8 mouse cellular contexts compared by ENCODE assay signal in genomic region chr16:93682689-93683507, GRCm38 (mm10). TPM values are rescaled to one million over a fixed set of nuclear protein-coding genes. Genes with fewer than 3 reads are reported as not detected.
A peak's percentile ranks its signal among the peaks of the same experiment; 100 is the strongest.
DNase-seq lines count a peak whose midpoint lies in the region; ATAC-seq and TF ChIP-seq lines count a peak whose summit lies in the region.

Cbr3 (plus strand) TSS chr16:93683215.

- peak; percentile 51; the same call in 1 of the 2 replicates for TF ChIP-seq POLR2A in CH12.LX (IDR thresholded peaks at IDR 0.05; ENCODE audit: low read depth, low read length)

- peak; percentile 73 for ATAC-seq in forebrain, embryonic 16.5 days
- peak; percentile 72 for ATAC-seq in neural tube, embryonic 14.5 days (ENCODE audit: low read depth)

- in situ Hi-C loops in CH12.LX (cut with MboI; ENCODE audit: low pct_ligation_motif_present, low pct_unique_long_range_greater_than_20kb, low sequenced_read_pairs) = loop anchor here (10.0 to 25.0 kb wide), 4 partner anchors 52 to 579 kb away; partner anchors contain the start of genes Chaf1b and Cldn14

- intact Hi-C loops in heart, postnatal 14 days (cut with DNase I) = loop anchor here (10.0 kb wide), 1 partner anchor 102 kb away; no protein-coding TSS in a partner anchor

- WGBS in forebrain, embryonic 16.5 days = under 1% methylated on average over 63 of the region's 63 CpGs
- WGBS in neural tube, embryonic 14.5 days = under 1% methylated on average over 61 of the region's 63 CpGs

- DNase-seq in CH12.LX (ENCODE audit: extremely low read depth) = peak; percentile 92
- peak; percentile 53 for DNase-seq in cerebellum, adult 11 months
- DNase-seq in heart, postnatal 14 days = peak; percentile 72 to 75
- DNase-seq in layer of hippocampus, adult 18-20 months (ENCODE audit: low spot score in 2 of 2) = peak; percentile 68 to 82
- DNase-seq in lung, adult 18-20 months = peak; percentile 83 to 88
- peak; percentile 77 for DNase-seq in testis, postnatal 10 days (ENCODE audit: low spot score)

- H3K9me3 ChIP-seq in CH12.LX (replicated peaks; ENCODE audit: low read length) = peaks cover 5% of the 10 kb centered on the region
- no peaks in the 10 kb centered on the region; the same call in 1 of the 2 replicates for H3K9me3 ChIP-seq in forebrain, embryonic 16.5 days (ENCODE audit: control insufficient read depth, low read length)
- no peaks in the 10 kb centered on the region for H3K9me3 ChIP-seq in neural tube, embryonic 14.5 days (ENCODE audit: control insufficient read depth, low read length)

- H3K27me3 ChIP-seq in CH12.LX (replicated peaks) = peaks cover 65% of the 10 kb centered on the region
- H3K27me3 ChIP-seq in forebrain, embryonic 16.5 days (replicated peaks; ENCODE audit: control insufficient read depth, insufficient read depth, low read length) = peaks cover 32% of the 10 kb centered on the region
- H3K27me3 ChIP-seq in neural tube, embryonic 14.5 days (ENCODE audit: control insufficient read depth, insufficient read depth, low read length) = peaks cover 27% of the 10 kb centered on the region

- peak within 1 kb of the TSS; percentile 64 for H3K4me2 ChIP-seq in CH12.LX (ENCODE audit: insufficient read depth, low read depth, poor library complexity, severe bottlenecking)
- peak within 1 kb of the TSS; percentile 65 for H3K4me2 ChIP-seq in forebrain, embryonic 16.5 days (ENCODE audit: low read length)
- H3K4me2 ChIP-seq in neural tube, embryonic 14.5 days (ENCODE audit: low read depth, low read length) = peak within 1 kb of the TSS; percentile 49

- H3K4me1 ChIP-seq in CH12.LX (ENCODE audit: control insufficient read depth in 1 of 2, insufficient read depth in 2 of 2) = peaks cover 19 to 32% of the 10 kb centered on the region in 2 experiments
- H3K4me1 ChIP-seq in forebrain, embryonic 16.5 days (replicated peaks; ENCODE audit: control insufficient read depth, insufficient read depth, low read length) = peaks cover 20% of the 10 kb centered on the region
- H3K4me1 ChIP-seq in neural tube, embryonic 14.5 days (ENCODE audit: control insufficient read depth, insufficient read depth, low read length) = peaks cover 7% of the 10 kb centered on the region; the same call in 1 of the 2 replicates

- peak; percentile 94 for TF ChIP-seq RAD21 in CH12.LX (IDR thresholded peaks at IDR 0.05; ENCODE audit: low read depth, low read length)

- TF ChIP-seq CTCF in CH12.LX (conservative IDR thresholded peaks at IDR 0.05 in 1 of 2, IDR thresholded peaks at IDR 0.05 in 1 of 2; ENCODE audit: low read depth in 2 of 2, low read length in 2 of 2) = peak; percentile 23 to 95; a peak in 3 of 4 replicates

- TF ChIP-seq EP300 in CH12.LX (IDR thresholded peaks at IDR 0.05; ENCODE audit: low read length) = peak; percentile 50

- peak within 1 kb of the TSS; percentile 44 to 70 (median 49) for H3K4me3 ChIP-seq in CH12.LX (replicated peaks in 1 of 3; ENCODE audit: low read depth in 2 of 3, low read length in 2 of 3, poor library complexity in 1 of 3)
- peak within 1 kb of the TSS; percentile 33 for H3K4me3 ChIP-seq in forebrain, embryonic 16.5 days (replicated peaks; ENCODE audit: low read length)
- peak within 1 kb of the TSS; percentile 28 for H3K4me3 ChIP-seq in neural tube, embryonic 14.5 days (ENCODE audit: low read depth, low read length)

- no peak within 1 kb of the TSS for H3K27ac ChIP-seq in CH12.LX (ENCODE audit: insufficient read depth, low read depth)
- H3K27ac ChIP-seq in forebrain, embryonic 16.5 days (ENCODE audit: low read length) = no peak within 1 kb of the TSS
- H3K27ac ChIP-seq in neural tube, embryonic 14.5 days (ENCODE audit: low read depth, low read length) = no peak within 1 kb of the TSS

- H3K9ac ChIP-seq in CH12.LX (ENCODE audit: insufficient read depth, low read depth) = peak within 1 kb of the TSS; percentile 27
- peak within 1 kb of the TSS; percentile 8 for H3K9ac ChIP-seq in forebrain, embryonic 16.5 days (replicated peaks; ENCODE audit: low read depth, low read length)
- peak within 1 kb of the TSS; percentile 41 for H3K9ac ChIP-seq in neural tube, embryonic 14.5 days (replicated peaks; ENCODE audit: low read depth, low read length)

- dilution Hi-C loops in CH12.LX (cut with MboI; ENCODE audit: extremely low pct_ligation_motif_present, extremely low pct_unique_long_range_greater_than_20kb, low sequenced_read_pairs) = no loop called here

- H3K79me2 ChIP-seq in CH12.LX (replicated peaks; ENCODE audit: control insufficient read depth, extremely low read depth, insufficient read depth, poor library complexity, severe bottlenecking) = no peaks in the 10 kb centered on the region

- H3K36me3 ChIP-seq in CH12.LX (replicated peaks in 1 of 2; ENCODE audit: control insufficient read depth in 1 of 2, insufficient read depth in 1 of 2, low read length in 1 of 2) = no peaks in the 10 kb centered on the region
- H3K36me3 ChIP-seq in forebrain, embryonic 16.5 days (ENCODE audit: control insufficient read depth, insufficient read depth) = no peaks in the 10 kb centered on the region
- no peaks in the 10 kb centered on the region for H3K36me3 ChIP-seq in neural tube, embryonic 14.5 days (ENCODE audit: control insufficient read depth, insufficient read depth, low read length)

TF ChIP-seq in CH12.LX, 34 proteins besides CTCF, POLR2A, EP300 and RAD21:
- TF ChIP-seq CHD1 (IDR thresholded peaks at IDR 0.05; ENCODE audit: low read depth, low read length) (no peak), USF1 (IDR thresholded peaks at IDR 0.05; ENCODE audit: low read depth, low read length) (no peak), PAX5 (IDR thresholded peaks at IDR 0.05; ENCODE audit: low read length) (no peak), SMC3 (IDR thresholded peaks at IDR 0.05; ENCODE audit: low read depth, low read length) (peak; percentile 86), NELFE (IDR thresholded peaks at IDR 0.05; ENCODE audit: low read depth, low read length) (peak; percentile 13; the same call in 1 of the 2 replicates), E2F4 (IDR thresholded peaks at IDR 0.05; ENCODE audit: insufficient replicate concordance, low read depth, low read length) (peak; percentile 31; the same call in 1 of the 2 replicates), NRF1 (IDR thresholded peaks at IDR 0.05; ENCODE audit: low read depth, low read length) (no peak), USF2 (conservative IDR thresholded peaks at IDR 0.05; ENCODE audit: low read depth, low read length) (no peak), ZC3H11A (IDR thresholded peaks at IDR 0.05; ENCODE audit: low read depth, low read length) (no peak), ZKSCAN1 (IDR thresholded peaks at IDR 0.05; ENCODE audit: borderline replicate concordance, low read depth, low read length) (no peak), MYC (IDR thresholded peaks at IDR 0.05; ENCODE audit: low read depth, low read length) (peak; percentile 69; the same call in 1 of the 2 replicates), MAZ (IDR thresholded peaks at IDR 0.05; ENCODE audit: low read depth, low read length) (peak; percentile 59; the same call in 1 of the 2 replicates), BHLHE40 (IDR thresholded peaks at IDR 0.05; ENCODE audit: low read depth, low read length) (peak; percentile 31; the same call in 1 of the 2 replicates), MXI1 (IDR thresholded peaks at IDR 0.05; ENCODE audit: low read depth, low read length) (peak; percentile 59; the same call in 1 of the 2 replicates), UBTF (IDR thresholded peaks at IDR 0.05; ENCODE audit: low read depth, low read length) (peak; percentile 14; the same call in 1 of the 2 replicates), CHD2 (IDR thresholded peaks at IDR 0.05; ENCODE audit: low read length) (no peak), POLR2AphosphoS2 (IDR thresholded peaks at IDR 0.05; ENCODE audit: low read depth, low read length) (no peak), KAT2A (IDR thresholded peaks at IDR 0.05; ENCODE audit: insufficient replicate concordance, low read length) (no peak), ZMIZ1 (IDR thresholded peaks at IDR 0.05; ENCODE audit: low read depth, low read length) (no peak; the same call in none of the 2 replicates), MAX (IDR thresholded peaks at IDR 0.05; ENCODE audit: low read length) (peak; percentile 87), JUND (conservative IDR thresholded peaks at IDR 0.05; ENCODE audit: low read depth, low read length) (no peak), HCFC1 (IDR thresholded peaks at IDR 0.05; ENCODE audit: low read depth, low read length) (no peak), RCOR1 (conservative IDR thresholded peaks at IDR 0.05; ENCODE audit: low read depth, low read length) (no peak), ELF1 (IDR thresholded peaks at IDR 0.05; ENCODE audit: low read depth, low read length) (peak; percentile 16), TCF12 (IDR thresholded peaks at IDR 0.05; ENCODE audit: low read depth, low read length) (peak; percentile 74; the same call in 1 of the 2 replicates), ZNF384 (IDR thresholded peaks at IDR 0.05; ENCODE audit: low read depth, low read length) (no peak), TBP (conservative IDR thresholded peaks at IDR 0.05; ENCODE audit: low read depth, low read length) (no peak), GABPA (IDR thresholded peaks at IDR 0.05; ENCODE audit: insufficient replicate concordance, low read depth, low read length) (no peak), MEF2A (IDR thresholded peaks at IDR 0.05; ENCODE audit: borderline replicate concordance, low read depth, low read length) (0 out of 2 replicates have a peak, but pooled peaks have one; percentile 46), JUN (IDR thresholded peaks at IDR 0.05; ENCODE audit: insufficient read depth, low read depth, low read length) (no peak), MAFK (IDR thresholded peaks at IDR 0.05; ENCODE audit: insufficient replicate concordance, low read length) (no peak), SIN3A (IDR thresholded peaks at IDR 0.05; ENCODE audit: low read length) (peak; percentile 69), IRF4 (IDR thresholded peaks at IDR 0.05; ENCODE audit: low read depth, low read length) (peak; percentile 72; the same call in 1 of the 2 replicates), ETS1 (conservative IDR thresholded peaks at IDR 0.05; ENCODE audit: low read depth, low read length) (peak; percentile 41)

RNA-seq across cellular contexts. Expression of gene Cbr3, which starts in this region (rescaled TPM):
- 10.8 and 11.1 TPM in 2 replicates for total RNA-seq in CH12.LX (2012; rRNA removed)
- total RNA-seq in CH12.LX (2014; rRNA removed) = 7.8 and 8.0 TPM in 2 replicates
- polyA plus RNA-seq in CH12.LX (2012; ENCODE audit: insufficient read length, low read depth) = 9.8 and 11.7 TPM in 2 replicates
- 1.4 and 1.6 TPM in 2 replicates for polyA plus RNA-seq in forebrain, embryonic 16.5 days (2015; fragmentation: Nextera tagmentation; extraction: Ambion mirVana)
- total RNA-seq in heart, postnatal 14 days (2021) = 1 to 10 TPM; 2.7 to 3.4 TPM
- total RNA-seq in layer of hippocampus, adult 18-20 months (2021) = 10 to 100 TPM; 16.2 to 18.5 TPM
- 0.82 and 0.99 TPM in 2 replicates for polyA plus RNA-seq in neural tube, embryonic 14.5 days (2014; fragmentation: Nextera tagmentation; extraction: Ambion mirVana)

Comparison
In these comparisons a context has a peak if more than half of its experiments do, and no peak if none do; other contexts are left out.
1. Peak in ATAC-seq, H3K4me3 ChIP-seq, H3K9ac ChIP-seq and H3K4me2 ChIP-seq in neural tube, embryonic 14.5 days; RNA of the gene not detected or under 1 TPM.